Mouse (Mus musculus) ES-Bruce4 (cell line): ENCODE data around the gene Ccdc177. TPM values are rescaled to one million over a fixed set of nuclear protein-coding genes. Genes with fewer than 3 reads are reported as not detected.

Experiments
- H3K27ac ChIP-seq: 2 replicates; pipeline ENCODE4 v1.5.1; 2012; ENCODE audit warnings: low read length, inconsistent platforms; ENCODE audit not compliant: insufficient read depth
- H3K27me3 ChIP-seq: 2 replicates; pipeline ENCODE4 v1.6.1; 2012; ENCODE audit warnings: mild to moderate bottlenecking, low read length, inconsistent platforms; ENCODE audit not compliant: control insufficient read depth, poor library complexity, insufficient read depth, severe bottlenecking
- H3K36me3 ChIP-seq: 2 replicates; pipeline ENCODE4 v1.6.1; 2012; ENCODE audit warnings: inconsistent platforms, mild to moderate bottlenecking, low read length, moderate library complexity; ENCODE audit not compliant: control insufficient read depth, poor library complexity, insufficient read depth, severe bottlenecking
- H3K4me1 ChIP-seq: one replicate; pipeline ENCODE4 v1.8.1; 2011; ENCODE audit warnings: low read length; ENCODE audit not compliant: control insufficient read depth, insufficient read depth
- H3K4me3 ChIP-seq: 2 replicates; pipeline ENCODE4 v1.5.1; 2011; ENCODE audit warnings: low read depth, mild to moderate bottlenecking, low read length
- H3K9ac ChIP-seq: 2 replicates; pipeline ENCODE4 v1.6.1; 2012; ENCODE audit warnings: low read depth, mild to moderate bottlenecking, inconsistent platforms; ENCODE audit not compliant: poor library complexity, severe bottlenecking
- H3K9me3 ChIP-seq: replicated peaks from 2 replicates; pipeline ENCODE4 v1.6.1; 2012; ENCODE audit warnings: mild to moderate bottlenecking, low read length, inconsistent platforms; ENCODE audit not compliant: control insufficient read depth, poor library complexity, insufficient read depth, severe bottlenecking
- CTCF ChIP-seq: IDR thresholded peaks from one replicate; pipeline ENCODE4 v1.8.1; 2011; ENCODE audit warnings: low read depth, low read length
- EP300 ChIP-seq: IDR thresholded peaks from 2 replicates; pipeline ENCODE4 v1.6.1; 2011; ENCODE audit warnings: low read depth, low read length; ENCODE audit not compliant: insufficient read depth
- POLR2A ChIP-seq: IDR thresholded peaks from one replicate; pipeline ENCODE4 v1.8.1; 2011; ENCODE audit warnings: low read length; ENCODE audit not compliant: insufficient read depth
- polyA plus RNA-seq: library from polyadenylated mRNA; stranded (reverse); fragments of >200 nt; gene quantifications from 2 replicates; pipeline ENCODE4 v1.2.4, GENCODE M21; 2011; ENCODE audit warnings: low read depth; ENCODE audit not compliant: missing spikeins, insufficient read depth, insufficient read length

The Ccdc177 gene
- polyA plus RNA-seq, 1 experiment: not detected

DNA sequence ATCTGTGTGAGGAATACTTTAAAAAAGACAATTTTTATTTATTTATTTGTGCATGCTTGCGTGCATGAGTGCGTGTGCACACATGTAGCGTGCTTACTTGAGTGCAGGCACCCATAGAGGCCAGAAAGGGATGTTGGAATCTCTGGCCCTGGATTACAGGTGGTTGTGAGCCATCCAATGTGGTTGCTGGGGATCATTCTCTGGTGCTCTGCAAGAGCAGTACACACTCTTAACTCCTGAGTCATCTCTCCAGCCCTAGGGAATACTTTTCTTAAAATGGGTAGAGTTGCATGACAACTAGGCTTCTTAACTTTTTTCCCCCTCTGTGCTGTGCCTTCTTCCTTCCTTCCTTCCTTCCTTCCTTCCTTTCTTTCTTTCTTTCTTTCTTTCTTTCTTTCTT, 39.7 kb upstream of the Ccdc177 start:
- H3K36me3 ChIP-seq: peaks cover 2% of the 10 kb centered on the region
- H3K9me3 ChIP-seq: no peaks in the 10 kb centered on the region
- no peak for TF ChIP-seq POLR2A
- TF ChIP-seq CTCF: no peak
- no peak for TF ChIP-seq EP300
- H3K9ac ChIP-seq: no peak overlapping the region
- H3K27me3 ChIP-seq: no peaks in the 10 kb centered on the region
- no peak overlapping the region for H3K27ac ChIP-seq
- H3K4me1 ChIP-seq: peaks cover 3% of the 10 kb centered on the region
- H3K4me3 ChIP-seq: no peak overlapping the region

DNA sequence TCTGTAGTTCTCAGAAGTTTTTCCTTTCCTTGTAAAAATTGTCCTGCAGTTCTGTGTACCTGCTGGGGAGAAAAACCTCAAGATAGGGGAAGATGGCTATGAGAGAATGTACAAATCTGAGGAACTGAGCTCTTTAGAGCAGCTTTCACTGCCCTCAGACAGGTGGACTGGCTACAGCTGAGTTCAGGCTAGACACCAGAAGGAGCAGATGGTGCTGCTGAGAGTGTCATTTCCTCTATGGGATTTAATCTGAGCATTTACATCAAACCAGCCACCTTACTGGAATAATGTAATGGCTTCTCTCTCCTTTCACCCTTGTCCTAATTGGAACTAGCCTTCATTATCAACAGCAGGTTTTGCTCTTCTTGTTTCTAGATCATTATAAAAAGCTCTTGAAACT, 37.8 kb upstream of the Ccdc177 start:
- Histone ChIP-seq H3K4me1 (peaks cover 3% of the 10 kb centered on the region), H3K36me3 (peaks cover 17% of the 10 kb centered on the region), H3K9ac (no peak overlapping the region), H3K9me3 (no peaks in the 10 kb centered on the region), H3K4me3 (no peak overlapping the region), H3K27me3 (no peaks in the 10 kb centered on the region), H3K27ac (no peak overlapping the region)
- TF ChIP-seq EP300 (no peak), CTCF (no peak), POLR2A (no peak)

DNA sequence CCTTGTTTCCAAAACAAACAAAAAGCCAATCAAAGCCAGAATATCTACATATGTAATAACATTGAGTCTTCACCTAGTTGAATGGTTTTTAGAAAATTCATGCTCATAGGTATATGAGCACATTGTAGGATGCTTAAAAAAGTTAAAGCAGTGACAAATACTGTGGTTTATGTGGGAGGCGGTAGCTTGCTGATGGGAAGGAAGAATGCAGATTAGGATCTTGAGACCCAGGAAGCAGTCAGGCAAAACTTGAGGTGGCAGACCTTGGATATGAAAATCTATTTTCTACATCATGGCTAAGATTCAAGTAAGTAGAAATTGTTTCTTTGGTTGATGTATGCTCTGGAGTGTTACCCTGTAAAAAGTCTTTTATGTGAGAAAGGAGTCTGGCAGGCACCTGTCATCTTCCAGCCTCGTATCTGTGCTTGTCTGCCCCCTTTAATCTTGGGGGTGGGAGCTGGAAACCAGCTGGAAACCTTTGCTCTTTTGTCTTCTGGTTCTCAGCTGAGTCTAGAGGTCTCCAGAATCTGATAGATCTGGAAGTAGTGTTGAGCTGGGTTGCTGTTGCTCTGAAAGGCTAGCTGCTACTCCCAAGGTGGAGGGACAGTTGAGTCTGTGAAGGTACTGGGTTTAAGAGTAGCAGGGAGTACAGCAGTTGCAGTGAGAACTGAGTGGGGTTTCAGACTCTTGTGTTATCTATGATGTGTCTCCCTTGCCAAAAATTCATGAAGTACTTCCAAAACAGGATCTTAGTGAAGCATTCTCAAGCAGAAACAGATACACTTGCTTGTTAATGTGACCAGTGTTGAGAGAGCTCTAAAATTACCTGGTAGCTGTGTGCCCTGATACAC, 34.7 kb upstream of the Ccdc177 start:
- Histone ChIP-seq H3K9me3 (no peaks in the 10 kb centered on the region), H3K36me3 (peaks cover 20% of the 10 kb centered on the region), H3K9ac (no peak overlapping the region), H3K27me3 (no peaks in the 10 kb centered on the region), H3K4me3 (no peak overlapping the region), H3K27ac (no peak overlapping the region), H3K4me1 (peaks cover 3% of the 10 kb centered on the region)
- no peak for TF ChIP-seq CTCF
- TF ChIP-seq POLR2A: no peak
- no peak for TF ChIP-seq EP300

DNA sequence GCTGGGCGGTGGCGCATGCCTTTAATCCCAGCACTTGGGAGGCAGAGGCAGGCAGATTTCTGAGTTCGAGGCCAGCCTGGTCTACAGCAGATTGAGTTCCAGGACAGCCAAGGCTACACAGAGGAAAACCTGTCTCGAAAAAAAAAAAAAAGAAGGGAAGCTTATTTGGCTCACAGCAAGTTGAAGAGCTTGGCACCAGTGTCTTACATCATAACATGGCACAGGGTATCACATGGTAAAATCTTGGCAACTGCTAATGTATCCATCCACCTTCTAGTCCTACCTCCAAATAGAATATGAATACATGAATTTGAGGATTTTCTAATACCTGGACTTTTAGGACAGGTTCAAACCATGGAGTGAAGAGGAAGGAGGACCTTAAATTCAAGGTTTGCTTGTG, 34.0 kb upstream of the Ccdc177 start:
- Histone ChIP-seq H3K9ac (no peak overlapping the region), H3K27me3 (no peaks in the 10 kb centered on the region), H3K4me1 (peaks cover 3% of the 10 kb centered on the region), H3K27ac (no peak overlapping the region), H3K9me3 (no peaks in the 10 kb centered on the region), H3K4me3 (no peak overlapping the region), H3K36me3 (peaks cover 20% of the 10 kb centered on the region)
- TF ChIP-seq CTCF (no peak), EP300 (no peak), POLR2A (no peak)

DNA sequence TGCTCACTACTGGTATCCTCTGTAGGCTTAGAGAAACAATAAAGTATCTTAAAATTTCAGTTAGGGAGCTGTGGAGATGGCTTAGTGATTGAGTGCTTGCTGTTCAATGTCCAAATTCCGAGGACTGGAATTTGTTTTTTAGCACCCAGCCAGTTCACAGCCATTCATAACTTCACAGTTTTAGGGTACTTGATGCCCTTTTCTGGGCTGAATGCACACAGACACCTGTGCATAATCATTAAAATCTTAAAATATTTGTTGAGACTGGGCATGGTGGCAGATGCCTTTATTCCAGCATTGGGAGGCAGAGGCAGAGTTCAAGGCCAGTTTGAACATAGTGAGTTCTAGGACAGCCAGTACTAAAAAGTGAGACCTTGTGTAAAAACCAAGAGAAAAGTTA, 33.0 kb upstream of the Ccdc177 start:
- no peak overlapping the region for H3K4me3 ChIP-seq
- H3K36me3 ChIP-seq: peaks cover 20% of the 10 kb centered on the region
- no peaks in the 10 kb centered on the region for H3K9me3 ChIP-seq
- TF ChIP-seq EP300 (no peak), POLR2A (no peak), CTCF (no peak)
- no peak overlapping the region for H3K27ac ChIP-seq
- H3K4me1 ChIP-seq: peaks cover 3% of the 10 kb centered on the region
- no peaks in the 10 kb centered on the region for H3K27me3 ChIP-seq
- no peak overlapping the region; the same call in 1 of the 2 replicates for H3K9ac ChIP-seq

DNA sequence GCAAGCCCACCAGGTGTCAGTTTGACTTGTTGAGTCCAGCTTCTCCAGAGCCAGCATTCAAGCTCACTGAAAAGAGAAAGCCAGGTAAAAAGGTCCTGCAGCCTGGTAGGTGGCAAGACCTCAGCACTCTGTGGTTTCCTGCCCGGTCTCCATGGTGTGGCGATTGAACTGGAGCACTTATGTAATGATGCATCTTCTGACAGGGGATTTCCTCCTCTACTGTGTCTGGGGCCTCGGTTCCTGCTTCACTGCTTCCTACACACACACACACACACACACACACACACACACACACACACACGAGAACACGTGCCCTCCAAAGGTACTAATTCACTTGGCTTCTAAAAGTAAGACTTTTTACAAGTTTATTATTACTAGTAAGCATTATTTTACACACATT, 32.4 kb upstream of the Ccdc177 start:
- Histone ChIP-seq H3K36me3 (peaks cover 20% of the 10 kb centered on the region), H3K4me3 (no peak overlapping the region), H3K9ac (peak overlapping the region; percentile 96), H3K9me3 (no peaks in the 10 kb centered on the region), H3K4me1 (peaks cover 3% of the 10 kb centered on the region), H3K27me3 (no peaks in the 10 kb centered on the region), H3K27ac (no peak overlapping the region)
- TF ChIP-seq EP300 (no peak), CTCF (no peak), POLR2A (no peak)
